Mouse (Mus musculus) small intestine, adult 2 months (tissue): ENCODE data around the gene Brca1.

Experiments
- CTCF ChIP-seq: fragments of 200-500 bp; IDR thresholded peaks from 2 replicates; pipeline ENCODE4 v1.5.1; 2012; ENCODE audit warnings: low read depth, mild to moderate bottlenecking, control low read depth, inconsistent platforms, low read length, moderate library complexity, mixed read lengths; ENCODE audit not compliant: insufficient replicate concordance, insufficient read length; ENCODE audit errors: extremely low read depth
- POLR2A ChIP-seq: fragments of 200-500 bp; IDR thresholded peaks from 2 replicates; pipeline ENCODE4 v1.6.1; 2012; ENCODE audit warnings: low read depth, mild to moderate bottlenecking, control low read depth, inconsistent platforms, low read length, moderate library complexity

GRCm38 (mm10) chr11:101448274-101448746, 103.4 kb downstream of the Brca1 start, which contains the start of gene Ifi35:
- TF ChIP-seq CTCF, result no peak
- TF ChIP-seq POLR2A, result peak; percentile 97
